Mouse (Mus musculus) testis, postnatal 14 days (tissue): Measurements from ENCODE around the gene Cbln3.

Experiments used
- DNase-seq: peaks from one replicate; pipeline ENCODE4 v3.0.0; 2021; ENCODE audit warnings: low spot score

The Cbln3 gene

GRCm38 (mm10) chr14:55845506-55846294, 38.5 kb downstream of the Cbln3 start:
- no peak for DNase-seq

GRCm38 (mm10) chr14:55842794-55843193, 41.4 kb downstream of the Cbln3 start:
- DNase-seq, result no peak

- DNase-seq, result no peak
Observed at GRCm38 (mm10) chr14:55840853-55841366, 43.3 kb downstream of the Cbln3 start.

- no peak for DNase-seq
Observed at GRCm38 (mm10) chr14:55838740-55839139, 45.5 kb downstream of the Cbln3 start.

GRCm38 (mm10) chr14:55838312-55838711, 45.9 kb downstream of the Cbln3 start:
- DNase-seq, result no peak

- DNase-seq, result no peak
Observed at GRCm38 (mm10) chr14:55834808-55835533, 49.2 kb downstream of the Cbln3 start.

GRCm38 (mm10) chr14:55833126-55833525, 51.1 kb downstream of the Cbln3 start:
- DNase-seq, result no peak

GRCm38 (mm10) chr14:55830331-55830730, 53.9 kb downstream of the Cbln3 start:
- DNase-seq, result no peak

- DNase-seq, result no peak
Observed at GRCm38 (mm10) chr14:55829854-55830253, 54.3 kb downstream of the Cbln3 start.
